Mouse (Mus musculus): ENCODE data around the gene Slc13a1. TPM values are rescaled to one million over a fixed set of nuclear protein-coding genes. Genes with fewer than 3 reads are reported as not detected.

The Slc13a1 gene
- total RNA-seq, 1 experiment, result 0.09 TPM

DNA sequence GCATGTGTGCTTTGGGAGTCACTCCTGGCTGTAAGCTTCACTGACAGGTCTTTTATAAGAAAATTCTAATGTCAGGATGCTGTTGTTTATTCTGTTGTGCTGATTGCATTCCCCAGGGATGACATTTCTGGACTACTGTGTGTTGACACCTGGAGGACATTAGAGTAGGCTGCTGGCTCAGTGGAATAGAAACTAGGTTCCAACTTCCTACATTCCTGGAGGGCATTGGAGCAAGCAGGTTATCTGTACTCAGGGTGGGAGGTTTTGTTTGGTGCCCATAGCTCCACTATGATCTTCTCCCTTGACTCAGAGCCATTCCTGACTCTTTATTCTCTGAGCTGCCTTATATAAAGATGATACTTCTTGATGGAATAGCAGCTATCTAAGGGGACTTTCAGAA, 45.3 kb downstream of the Slc13a1 start:
- no peaks in the 10 kb centered on the region for H3K4me1 ChIP-seq (ENCODE audit: control insufficient read depth in 2 of 2, insufficient read depth in 2 of 2, low read length in 2 of 2, poor library complexity in 1 of 2)
- TF ChIP-seq ZC3H11A (IDR thresholded peaks at IDR 0.05; ENCODE audit: borderline replicate concordance, low read depth, low read length) (no peak), MAFK (IDR thresholded peaks at IDR 0.05; ENCODE audit: insufficient read depth, low read depth, low read length) (no peak), ZNF384 (IDR thresholded peaks at IDR 0.05; ENCODE audit: low read depth, low read length) (no peak), HCFC1 (IDR thresholded peaks at IDR 0.05; ENCODE audit: borderline replicate concordance, insufficient read depth, low read length) (no peak), CHD2 (IDR thresholded peaks at IDR 0.05; ENCODE audit: low read depth, low read length) (no peak)
- no peaks in the 10 kb centered on the region for H3K36me3 ChIP-seq (ENCODE audit: control insufficient read depth, insufficient read depth, low read length, poor library complexity, severe bottlenecking)
- H3K4me3 ChIP-seq (ENCODE audit: insufficient read depth in 1 of 2, low read depth in 1 of 2, low read length in 2 of 2, poor library complexity in 1 of 2, severe bottlenecking in 1 of 2), result no peak overlapping the region
- no peak overlapping the region for H3K27ac ChIP-seq (ENCODE audit: insufficient read depth, low read depth, low read length, poor library complexity, severe bottlenecking)
- H3K9me3 ChIP-seq (ENCODE audit: control insufficient read depth, insufficient read depth, low read depth, low read length), result no peaks in the 10 kb centered on the region
- in situ Hi-C loops (cut with MboI; ENCODE audit: low sequenced_read_pairs in 2 of 2, unreplicated experiment in 2 of 2), result no loop called here
- no peak overlapping the region for H3K9ac ChIP-seq (ENCODE audit: insufficient read depth, low read depth, low read length, poor library complexity, severe bottlenecking)
- DNase-seq (ENCODE audit: low read depth, low spot score), result no peak

DNA sequence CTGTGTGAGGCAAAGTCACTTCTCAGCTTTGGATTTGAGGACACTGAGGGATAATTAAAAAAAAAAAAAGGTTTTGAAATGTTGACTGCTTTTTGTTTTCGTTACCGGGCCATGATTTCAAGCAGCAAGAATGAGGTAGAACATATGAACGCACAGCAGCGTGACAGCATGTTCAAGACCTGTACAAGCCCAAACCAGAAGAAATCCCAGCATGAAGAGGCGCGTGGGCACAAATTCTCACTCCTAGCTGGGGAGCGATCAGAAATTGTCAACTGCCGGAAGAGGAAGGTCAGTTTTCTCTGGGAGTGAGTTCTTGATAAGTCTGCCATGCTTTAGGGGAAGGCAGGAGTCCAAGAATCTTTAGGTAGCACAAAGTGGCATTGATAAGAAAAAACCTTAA, 56.3 kb downstream of the Slc13a1 start:
- Histone ChIP-seq H3K4me1 (ENCODE audit: control insufficient read depth in 2 of 2, insufficient read depth in 2 of 2, low read length in 2 of 2, poor library complexity in 1 of 2) (no peaks in the 10 kb centered on the region), H3K9ac (ENCODE audit: insufficient read depth, low read depth, low read length, poor library complexity, severe bottlenecking) (no peak overlapping the region), H3K27ac (ENCODE audit: insufficient read depth, low read depth, low read length, poor library complexity, severe bottlenecking) (no peak overlapping the region), H3K4me3 (ENCODE audit: insufficient read depth in 1 of 2, low read depth in 1 of 2, low read length in 2 of 2, poor library complexity in 1 of 2, severe bottlenecking in 1 of 2) (no peak overlapping the region), H3K9me3 (ENCODE audit: control insufficient read depth, insufficient read depth, low read depth, low read length) (no peaks in the 10 kb centered on the region), H3K36me3 (ENCODE audit: control insufficient read depth, insufficient read depth, low read length, poor library complexity, severe bottlenecking) (no peaks in the 10 kb centered on the region)
- TF ChIP-seq CHD2 (IDR thresholded peaks at IDR 0.05; ENCODE audit: low read depth, low read length) (no peak), HCFC1 (IDR thresholded peaks at IDR 0.05; ENCODE audit: borderline replicate concordance, insufficient read depth, low read length) (no peak), ZNF384 (IDR thresholded peaks at IDR 0.05; ENCODE audit: low read depth, low read length) (no peak), MAFK (IDR thresholded peaks at IDR 0.05; ENCODE audit: insufficient read depth, low read depth, low read length) (no peak), ZC3H11A (IDR thresholded peaks at IDR 0.05; ENCODE audit: borderline replicate concordance, low read depth, low read length) (no peak)
- no peak for DNase-seq (ENCODE audit: low read depth, low spot score)
- in situ Hi-C loops (cut with MboI; ENCODE audit: low sequenced_read_pairs in 2 of 2, unreplicated experiment in 2 of 2), result no loop called here

DNA sequence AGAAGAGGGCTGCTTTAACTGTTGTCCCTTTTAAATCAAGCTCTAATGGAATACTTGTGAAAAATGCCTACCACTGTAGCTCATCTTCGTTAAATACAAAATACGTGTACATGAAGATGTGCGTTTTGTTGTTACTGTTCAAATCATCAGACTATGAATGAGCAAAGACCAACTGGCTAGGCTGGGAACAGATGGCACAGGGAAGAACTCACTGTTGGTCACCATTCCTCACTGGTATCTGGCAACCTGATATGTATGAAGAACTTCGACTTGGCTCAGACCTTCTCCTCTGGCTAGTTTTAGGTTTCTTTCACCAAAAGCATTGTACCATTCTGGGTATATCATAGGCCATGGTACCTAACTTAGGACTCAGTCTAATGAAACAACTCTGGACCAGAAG, 59.4 kb downstream of the Slc13a1 start:
- no peaks in the 10 kb centered on the region for H3K36me3 ChIP-seq (ENCODE audit: control insufficient read depth, insufficient read depth, low read length, poor library complexity, severe bottlenecking)
- no peak for DNase-seq (ENCODE audit: low read depth, low spot score)
- no peak overlapping the region for H3K27ac ChIP-seq (ENCODE audit: insufficient read depth, low read depth, low read length, poor library complexity, severe bottlenecking)
- H3K4me1 ChIP-seq (ENCODE audit: control insufficient read depth in 2 of 2, insufficient read depth in 2 of 2, low read length in 2 of 2, poor library complexity in 1 of 2), result no peaks in the 10 kb centered on the region
- H3K9ac ChIP-seq (ENCODE audit: insufficient read depth, low read depth, low read length, poor library complexity, severe bottlenecking), result no peak overlapping the region
- H3K9me3 ChIP-seq (ENCODE audit: control insufficient read depth, insufficient read depth, low read depth, low read length), result no peaks in the 10 kb centered on the region
- in situ Hi-C loops (cut with MboI; ENCODE audit: low sequenced_read_pairs in 2 of 2, unreplicated experiment in 2 of 2), result no loop called here
- H3K4me3 ChIP-seq (ENCODE audit: insufficient read depth in 1 of 2, low read depth in 1 of 2, low read length in 2 of 2, poor library complexity in 1 of 2, severe bottlenecking in 1 of 2), result no peak overlapping the region
- TF ChIP-seq CHD2 (IDR thresholded peaks at IDR 0.05; ENCODE audit: low read depth, low read length) (no peak), MAFK (IDR thresholded peaks at IDR 0.05; ENCODE audit: insufficient read depth, low read depth, low read length) (no peak), ZNF384 (IDR thresholded peaks at IDR 0.05; ENCODE audit: low read depth, low read length) (no peak), ZC3H11A (IDR thresholded peaks at IDR 0.05; ENCODE audit: borderline replicate concordance, low read depth, low read length) (no peak)

DNA sequence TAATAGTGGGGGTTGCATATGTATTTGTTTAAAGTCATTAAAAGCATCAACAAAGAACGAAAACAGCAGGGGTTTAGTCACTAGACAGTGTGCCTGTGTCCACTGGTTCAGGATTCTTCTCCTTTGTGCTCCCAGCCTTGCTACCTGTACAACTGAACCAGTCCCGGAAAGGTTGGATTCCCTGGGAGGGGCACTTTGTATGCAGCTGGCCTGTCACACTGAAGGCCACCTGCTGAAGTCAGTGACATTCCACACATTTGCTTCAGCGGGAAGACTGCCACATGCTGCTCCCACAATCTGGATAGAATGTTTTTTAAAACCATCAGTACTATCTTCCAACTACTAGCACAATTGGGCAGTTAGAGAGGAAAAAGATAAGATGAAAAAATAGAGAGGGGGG, 61.7 kb downstream of the Slc13a1 start:
- no peaks in the 10 kb centered on the region for H3K4me1 ChIP-seq (ENCODE audit: control insufficient read depth in 2 of 2, insufficient read depth in 2 of 2, low read length in 2 of 2, poor library complexity in 1 of 2)
- no peaks in the 10 kb centered on the region for H3K36me3 ChIP-seq (ENCODE audit: control insufficient read depth, insufficient read depth, low read length, poor library complexity, severe bottlenecking)
- DNase-seq (ENCODE audit: low read depth, low spot score), result no peak
- no peak overlapping the region for H3K27ac ChIP-seq (ENCODE audit: insufficient read depth, low read depth, low read length, poor library complexity, severe bottlenecking)
- TF ChIP-seq ZNF384 (IDR thresholded peaks at IDR 0.05; ENCODE audit: low read depth, low read length) (no peak), ZC3H11A (IDR thresholded peaks at IDR 0.05; ENCODE audit: borderline replicate concordance, low read depth, low read length) (no peak), HCFC1 (IDR thresholded peaks at IDR 0.05; ENCODE audit: borderline replicate concordance, insufficient read depth, low read length) (no peak), MAFK (IDR thresholded peaks at IDR 0.05; ENCODE audit: insufficient read depth, low read depth, low read length) (no peak), CHD2 (IDR thresholded peaks at IDR 0.05; ENCODE audit: low read depth, low read length) (no peak)
- no peak overlapping the region for H3K4me3 ChIP-seq (ENCODE audit: insufficient read depth in 1 of 2, low read depth in 1 of 2, low read length in 2 of 2, poor library complexity in 1 of 2, severe bottlenecking in 1 of 2)
- in situ Hi-C loops (cut with MboI; ENCODE audit: low sequenced_read_pairs in 2 of 2, unreplicated experiment in 2 of 2), result no loop called here
- no peak overlapping the region for H3K9ac ChIP-seq (ENCODE audit: insufficient read depth, low read depth, low read length, poor library complexity, severe bottlenecking)
- no peaks in the 10 kb centered on the region for H3K9me3 ChIP-seq (ENCODE audit: control insufficient read depth, insufficient read depth, low read depth, low read length)

DNA sequence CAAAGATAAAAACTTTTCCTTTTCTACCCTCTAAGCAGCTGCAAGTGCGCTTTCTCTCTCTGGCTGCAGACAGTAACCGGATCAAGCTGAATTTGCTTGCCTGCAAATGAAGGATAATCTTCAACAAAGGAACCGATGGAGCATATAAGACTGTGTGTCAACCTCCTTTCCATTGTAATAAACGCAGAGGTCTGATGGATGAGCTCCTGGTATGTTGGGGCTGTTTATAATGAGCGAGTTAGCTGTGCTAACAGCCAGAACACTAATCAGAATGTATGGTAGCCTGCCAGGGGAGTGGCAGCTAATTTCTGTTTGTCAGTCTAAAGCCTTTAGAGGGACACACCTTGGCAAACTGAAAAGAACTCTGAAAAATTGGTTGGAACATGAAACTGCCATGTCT, 62.2 kb downstream of the Slc13a1 start:
- in situ Hi-C loops (cut with MboI; ENCODE audit: low sequenced_read_pairs in 2 of 2, unreplicated experiment in 2 of 2), result no loop called here
- TF ChIP-seq HCFC1 (IDR thresholded peaks at IDR 0.05; ENCODE audit: borderline replicate concordance, insufficient read depth, low read length) (no peak), MAFK (IDR thresholded peaks at IDR 0.05; ENCODE audit: insufficient read depth, low read depth, low read length) (no peak), CHD2 (IDR thresholded peaks at IDR 0.05; ENCODE audit: low read depth, low read length) (no peak), ZC3H11A (IDR thresholded peaks at IDR 0.05; ENCODE audit: borderline replicate concordance, low read depth, low read length) (no peak), ZNF384 (IDR thresholded peaks at IDR 0.05; ENCODE audit: low read depth, low read length) (no peak)
- H3K9ac ChIP-seq (ENCODE audit: insufficient read depth, low read depth, low read length, poor library complexity, severe bottlenecking), result no peak overlapping the region

More for the DNA sequence above, 62.2 kb downstream of the Slc13a1 start:
- H3K4me3 ChIP-seq (ENCODE audit: insufficient read depth in 1 of 2, low read depth in 1 of 2, low read length in 2 of 2, poor library complexity in 1 of 2, severe bottlenecking in 1 of 2), result no peak overlapping the region
- no peak for DNase-seq (ENCODE audit: low read depth, low spot score)
- no peaks in the 10 kb centered on the region for H3K36me3 ChIP-seq (ENCODE audit: control insufficient read depth, insufficient read depth, low read length, poor library complexity, severe bottlenecking)
- H3K9me3 ChIP-seq (ENCODE audit: control insufficient read depth, insufficient read depth, low read depth, low read length), result no peaks in the 10 kb centered on the region
- no peak overlapping the region for H3K27ac ChIP-seq (ENCODE audit: insufficient read depth, low read depth, low read length, poor library complexity, severe bottlenecking)
- H3K4me1 ChIP-seq (ENCODE audit: control insufficient read depth in 2 of 2, insufficient read depth in 2 of 2, low read length in 2 of 2, poor library complexity in 1 of 2), result no peaks in the 10 kb centered on the region
